Mouse (Mus musculus) E14TG2a.4 (cell line): ENCODE results near the gene Cdc6.

Experiments
- CTCF ChIP-seq: conservative IDR thresholded peaks from 2 replicates; pipeline ENCODE4 v1.5.1; 2014; ENCODE audit warnings: low read length
- NANOG ChIP-seq: IDR thresholded peaks from 2 replicates; pipeline ENCODE4 v1.6.1; 2014; ENCODE audit warnings: borderline replicate concordance, low read length, mixed read lengths

DNA sequence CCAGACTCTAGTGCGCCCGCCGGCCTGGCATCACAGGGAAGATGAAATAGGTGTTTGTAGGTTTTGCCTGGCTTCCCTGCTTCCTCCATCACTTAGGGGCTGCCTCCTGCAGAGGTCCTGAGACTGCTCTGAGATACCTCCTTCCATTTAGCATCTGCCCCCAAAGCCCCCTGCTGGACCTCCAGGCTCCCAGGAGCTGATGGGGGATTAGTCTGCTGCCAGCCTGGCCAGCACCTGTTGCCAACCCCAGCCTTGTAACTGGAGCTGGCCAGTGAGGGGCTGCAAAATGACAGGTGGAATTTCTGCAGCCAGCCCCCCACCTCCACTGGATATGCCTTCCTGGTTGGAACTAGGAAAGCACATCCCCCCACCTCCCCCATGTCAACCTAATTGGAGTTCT is 33.2 kb downstream of the Cdc6 start:
- TF ChIP-seq CTCF, result no peak
- TF ChIP-seq NANOG, result no peak
